Mouse (Mus musculus) neural tube, embryonic 15.5 days (tissue): ENCODE data around the gene Jund. TPM values are rescaled to one million over a fixed set of nuclear protein-coding genes. Genes with fewer than 3 reads are reported as not detected.

Source experiments
- ATAC-seq: fragments of 200-750 bp; cut with Nextera tagmentation; 2 replicates; pipeline ENCODE4 v1.8.0; 2017; ENCODE audit warnings: mild to moderate bottlenecking, moderate TSS enrichment, moderate library complexity; ENCODE audit not compliant: low FRiP score
- H3K27ac ChIP-seq: fragments of 300-500 bp; sonication (generic); replicated peaks from 2 replicates; pipeline ENCODE4 v1.5.1; 2015; ENCODE audit warnings: mild to moderate bottlenecking, inconsistent platforms
- H3K27me3 ChIP-seq: fragments of 300-500 bp; sonication (generic); replicated peaks from 2 replicates; pipeline ENCODE4 v1.6.1; 2015; ENCODE audit warnings: inconsistent platforms
- H3K36me3 ChIP-seq: fragments of 300-500 bp; sonication (generic); 2 replicates; pipeline ENCODE4 v1.6.1; 2015; ENCODE audit warnings: inconsistent platforms
- H3K4me1 ChIP-seq: fragments of 300-500 bp; sonication (generic); 2 replicates; pipeline ENCODE4 v1.6.1; 2015; ENCODE audit warnings: inconsistent platforms
- H3K4me2 ChIP-seq: fragments of 300-500 bp; sonication (generic); 2 replicates; pipeline ENCODE4 v1.6.1; 2015; ENCODE audit warnings: inconsistent platforms, mild to moderate bottlenecking, moderate library complexity
- H3K4me3 ChIP-seq: fragments of 300-500 bp; sonication (generic); replicated peaks from 2 replicates; pipeline ENCODE4 v1.5.1; 2015; ENCODE audit warnings: mild to moderate bottlenecking, inconsistent platforms
- H3K9ac ChIP-seq: fragments of 300-500 bp; sonication (generic); replicated peaks from 2 replicates; pipeline ENCODE4 v1.6.1; 2015; ENCODE audit warnings: mild to moderate bottlenecking, inconsistent platforms
- H3K9me3 ChIP-seq: fragments of 300-500 bp; sonication (generic); replicated peaks from 2 replicates; pipeline ENCODE4 v1.6.1; 2016; ENCODE audit warnings: inconsistent platforms
- WGBS: fragments of 180-500 bp; shearing (Covaris S2); methylation state at CpG from one replicate; pipeline ENCODE4 v1.1.7; 2015; ENCODE audit warnings: mixed read lengths; 5-methylcytosine and 5-hydroxymethylcytosine counted together
- polyA plus RNA-seq: library from polyadenylated mRNA; unstranded; fragments of >200 nt; fragmentation: Nextera tagmentation; extraction: Ambion mirVana; gene quantifications from 2 replicates; pipeline ENCODE4 v1.2.1, GENCODE M21; 2015

Gene Jund
- polyA plus RNA-seq, 1 experiment from 2014 or later = 82.7 TPM

DNA sequence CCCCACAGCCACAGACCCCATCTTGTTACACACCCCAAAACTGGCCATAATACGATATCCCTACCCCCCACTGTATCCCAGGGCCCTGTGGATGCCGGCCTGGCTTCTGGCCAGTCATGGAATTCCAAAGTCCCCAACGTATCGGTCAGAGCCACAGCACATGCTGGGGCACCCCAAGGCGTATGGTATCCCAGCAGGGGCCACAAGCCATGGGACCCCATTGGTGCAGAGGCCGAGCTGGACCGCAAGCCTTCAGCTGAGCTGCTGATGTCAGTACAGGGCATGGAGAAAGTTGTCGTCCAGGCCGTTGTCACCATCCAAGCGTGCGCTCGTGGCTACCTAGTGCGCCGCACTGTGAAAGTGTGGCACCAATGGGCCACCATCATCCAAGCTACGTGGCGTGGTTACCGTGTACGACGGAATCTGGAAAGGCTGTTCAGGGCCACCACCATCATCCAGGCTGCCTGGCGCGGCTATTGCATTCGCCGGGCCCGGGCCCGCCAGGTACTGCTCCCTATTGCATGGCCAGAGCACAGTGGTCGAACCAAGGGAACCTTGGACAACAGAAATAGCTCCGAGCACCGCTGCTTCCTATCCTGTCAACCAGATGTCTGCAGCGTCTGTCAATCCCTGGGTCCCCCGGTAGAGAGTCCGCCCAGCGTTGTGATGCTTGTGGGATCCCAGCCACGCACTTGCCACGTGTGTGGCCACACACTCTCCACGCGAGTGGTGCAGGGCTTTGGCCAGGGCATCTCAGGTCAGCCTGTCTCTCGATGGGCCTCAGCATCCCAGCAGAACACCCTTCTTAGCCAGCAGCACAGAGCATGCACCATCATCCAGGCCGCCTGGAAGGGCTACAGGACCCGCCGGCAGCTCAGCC lies 18.0 kb downstream of the Jund start:
- WGBS = 87% methylated on average over 40 of the region's 40 CpGs
- H3K36me3 ChIP-seq = no peaks in the 10 kb centered on the region
- H3K27me3 ChIP-seq = peaks cover 2% of the 10 kb centered on the region; the same call in 1 of the 2 replicates
- H3K4me2 ChIP-seq = no peak overlapping the region
- no peak overlapping the region for H3K4me3 ChIP-seq
- no peak for ATAC-seq
- H3K9me3 ChIP-seq = no peaks in the 10 kb centered on the region
- no peaks in the 10 kb centered on the region for H3K4me1 ChIP-seq
- H3K9ac ChIP-seq = no peak overlapping the region
- no peak overlapping the region for H3K27ac ChIP-seq

- H3K27me3 ChIP-seq = peaks cover 2% of the 10 kb centered on the region; the same call in 1 of the 2 replicates
- H3K9me3 ChIP-seq = no peaks in the 10 kb centered on the region
- H3K27ac ChIP-seq = no peak within 1 kb of the TSS
- no peak within 1 kb of the TSS for H3K4me3 ChIP-seq
- no peaks in the 10 kb centered on the region for H3K36me3 ChIP-seq
- H3K9ac ChIP-seq = no peak within 1 kb of the TSS
- H3K4me2 ChIP-seq = peak within 1 kb of the TSS; percentile 29
- WGBS = 4% methylated on average over 19 of the region's 19 CpGs
- H3K4me1 ChIP-seq = no peaks in the 10 kb centered on the region
- no peak for ATAC-seq
Observed at GRCm38 (mm10) chr8:70718297-70718696, 19.5 kb downstream of the Jund start, which contains the start of gene Gm3336. Gm3336 (plus strand) TSS chr8:70718543.

DNA sequence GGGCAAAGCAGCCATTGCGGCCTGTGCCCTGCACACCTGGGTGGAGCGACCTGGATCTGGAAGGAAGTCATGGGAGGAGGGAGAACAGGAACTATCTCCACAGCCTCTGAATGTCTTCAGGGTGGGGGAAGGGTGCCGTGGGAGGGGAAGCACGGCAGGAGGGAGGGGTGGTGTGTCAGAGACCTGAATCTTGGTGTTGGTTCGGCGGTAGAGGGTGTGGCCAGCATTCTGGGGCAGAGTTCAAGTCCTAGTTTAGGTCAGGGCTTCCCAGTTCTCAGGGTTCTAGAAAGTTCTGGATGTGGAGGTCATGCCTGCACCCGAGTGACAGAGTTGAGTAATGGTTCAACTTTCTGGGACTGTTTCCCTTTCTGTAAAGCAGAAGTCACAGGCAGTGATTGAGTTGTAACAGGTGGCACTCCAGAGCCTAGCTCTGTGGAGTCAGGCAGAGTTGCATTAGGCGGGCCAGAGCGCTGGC lies 21.1 kb downstream of the Jund start:
- H3K9ac ChIP-seq = no peak overlapping the region
- WGBS = 69% methylated on average over 9 of the region's 9 CpGs
- H3K4me2 ChIP-seq = no peak overlapping the region
- no peaks in the 10 kb centered on the region for H3K9me3 ChIP-seq
- ATAC-seq = no peak
- H3K4me1 ChIP-seq = no peaks in the 10 kb centered on the region
- H3K36me3 ChIP-seq = no peaks in the 10 kb centered on the region
- H3K27me3 ChIP-seq = peaks cover 2% of the 10 kb centered on the region; the same call in 1 of the 2 replicates
- H3K4me3 ChIP-seq = no peak overlapping the region
- H3K27ac ChIP-seq = no peak overlapping the region

DNA sequence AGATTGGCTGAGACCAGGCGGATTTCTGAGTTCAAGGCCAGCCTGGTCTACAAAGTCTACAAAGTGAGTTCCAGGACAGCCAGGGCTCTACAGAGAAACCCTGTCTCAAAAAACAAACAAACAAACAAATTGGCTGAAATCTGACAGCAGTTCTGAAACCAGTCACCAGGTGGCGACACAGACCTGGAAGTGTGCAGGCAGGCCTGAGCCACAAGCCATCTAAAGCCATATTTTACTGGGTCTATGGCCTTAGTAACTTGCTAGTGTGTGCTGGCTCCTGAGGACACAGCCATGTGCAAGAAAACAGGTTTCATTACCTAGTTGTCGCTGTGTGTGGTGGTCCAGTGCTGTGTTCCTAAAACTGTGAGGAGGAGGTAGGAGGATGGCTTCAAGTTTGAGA lies 22.0 kb downstream of the Jund start:
- Histone ChIP-seq H3K27ac (no peak overlapping the region), H3K4me3 (no peak overlapping the region), H3K4me1 (no peaks in the 10 kb centered on the region), H3K4me2 (no peak overlapping the region), H3K9ac (no peak overlapping the region), H3K9me3 (no peaks in the 10 kb centered on the region), H3K27me3 (peaks cover 2% of the 10 kb centered on the region; the same call in 1 of the 2 replicates), H3K36me3 (no peaks in the 10 kb centered on the region)
- ATAC-seq = peak; percentile 56; the same call in 1 of the 2 replicates
- WGBS = 6% methylated on average over 3 of the region's 3 CpGs

GRCm38 (mm10) chr8:70721601-70722000 lies 22.9 kb downstream of the Jund start:
- WGBS = 84% methylated on average over 8 of the region's 8 CpGs
- Histone ChIP-seq H3K27ac (no peak overlapping the region), H3K9me3 (no peaks in the 10 kb centered on the region), H3K36me3 (no peaks in the 10 kb centered on the region), H3K4me2 (no peak overlapping the region), H3K27me3 (peaks cover 8% of the 10 kb centered on the region; the same call in 1 of the 2 replicates), H3K4me3 (no peak overlapping the region), H3K9ac (no peak overlapping the region), H3K4me1 (no peaks in the 10 kb centered on the region)
- no peak for ATAC-seq

GRCm38 (mm10) chr8:70723486-70724210 lies 24.9 kb downstream of the Jund start, which contains the start of gene Pde4c:
Pde4c (plus strand) TSS chr8:70723720.
- H3K27ac ChIP-seq = no peak within 1 kb of the TSS
- no peak for ATAC-seq

DNA sequence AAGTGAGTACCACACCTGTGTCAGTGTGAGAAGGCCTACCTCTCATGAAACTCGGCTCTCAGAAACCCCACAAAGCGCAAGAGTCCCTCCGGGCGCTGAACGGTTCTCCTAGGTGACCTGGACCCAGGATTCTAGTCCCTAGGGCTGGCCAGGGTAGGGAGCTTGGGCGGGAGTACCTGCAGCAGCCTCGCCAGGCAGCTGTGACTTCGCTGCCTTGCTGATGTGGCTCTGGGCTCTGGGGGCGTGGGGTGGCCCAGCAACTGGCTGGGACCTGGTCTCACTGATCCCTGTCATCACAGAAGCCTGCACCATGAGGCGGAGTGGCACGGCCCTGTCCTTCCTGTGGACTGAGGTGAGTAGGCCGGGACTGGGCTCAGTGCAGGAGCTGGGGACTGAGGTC lies 25.5 kb downstream of the Jund start:
- ATAC-seq = no peak
- Histone ChIP-seq H3K27me3 (peaks cover 29% of the 10 kb centered on the region), H3K27ac (no peak overlapping the region), H3K4me2 (no peak overlapping the region), H3K9ac (no peak overlapping the region), H3K4me1 (no peaks in the 10 kb centered on the region), H3K9me3 (no peaks in the 10 kb centered on the region), H3K36me3 (no peaks in the 10 kb centered on the region), H3K4me3 (no peak overlapping the region)
- WGBS = 86% methylated on average over 12 of the region's 12 CpGs

More at GRCm38 (mm10) chr8:70723486-70724210, 24.9 kb downstream of the Jund start, which contains the start of gene Pde4c:
- no peak within 1 kb of the TSS for H3K4me2 ChIP-seq
- H3K9ac ChIP-seq = no peak within 1 kb of the TSS
- no peak within 1 kb of the TSS for H3K4me3 ChIP-seq
- H3K9me3 ChIP-seq = no peaks in the 10 kb centered on the region
- 59% methylated on average over 7 of the region's 7 CpGs for WGBS
- H3K36me3 ChIP-seq = no peaks in the 10 kb centered on the region
- no peaks in the 10 kb centered on the region for H3K4me1 ChIP-seq
- H3K27me3 ChIP-seq = peaks cover 24% of the 10 kb centered on the region

- ATAC-seq = no peak
- no peaks in the 10 kb centered on the region for H3K36me3 ChIP-seq
- H3K9ac ChIP-seq = no peak overlapping the region
- no peak overlapping the region for H3K27ac ChIP-seq
- H3K4me3 ChIP-seq = no peak overlapping the region
- 30% methylated on average over 14 of the region's 14 CpGs for WGBS
- H3K27me3 ChIP-seq = peaks cover 45% of the 10 kb centered on the region
- H3K4me1 ChIP-seq = peaks cover 5% of the 10 kb centered on the region
- H3K9me3 ChIP-seq = no peaks in the 10 kb centered on the region
- H3K4me2 ChIP-seq = no peak overlapping the region
Observed at GRCm38 (mm10) chr8:70725792-70726447, 27.2 kb downstream of the Jund start.

GRCm38 (mm10) chr8:70726721-70727120 lies 28.0 kb downstream of the Jund start:
- no peak overlapping the region for H3K27ac ChIP-seq
- peaks cover 52% of the 10 kb centered on the region for H3K27me3 ChIP-seq
- no peak overlapping the region for H3K9ac ChIP-seq
- no peak overlapping the region for H3K4me2 ChIP-seq
- no peak overlapping the region for H3K4me3 ChIP-seq
- WGBS = 42% methylated on average over 11 of the region's 11 CpGs
- H3K4me1 ChIP-seq = peaks cover 5% of the 10 kb centered on the region
- no peaks in the 10 kb centered on the region for H3K9me3 ChIP-seq
- no peaks in the 10 kb centered on the region for H3K36me3 ChIP-seq
- no peak for ATAC-seq

DNA sequence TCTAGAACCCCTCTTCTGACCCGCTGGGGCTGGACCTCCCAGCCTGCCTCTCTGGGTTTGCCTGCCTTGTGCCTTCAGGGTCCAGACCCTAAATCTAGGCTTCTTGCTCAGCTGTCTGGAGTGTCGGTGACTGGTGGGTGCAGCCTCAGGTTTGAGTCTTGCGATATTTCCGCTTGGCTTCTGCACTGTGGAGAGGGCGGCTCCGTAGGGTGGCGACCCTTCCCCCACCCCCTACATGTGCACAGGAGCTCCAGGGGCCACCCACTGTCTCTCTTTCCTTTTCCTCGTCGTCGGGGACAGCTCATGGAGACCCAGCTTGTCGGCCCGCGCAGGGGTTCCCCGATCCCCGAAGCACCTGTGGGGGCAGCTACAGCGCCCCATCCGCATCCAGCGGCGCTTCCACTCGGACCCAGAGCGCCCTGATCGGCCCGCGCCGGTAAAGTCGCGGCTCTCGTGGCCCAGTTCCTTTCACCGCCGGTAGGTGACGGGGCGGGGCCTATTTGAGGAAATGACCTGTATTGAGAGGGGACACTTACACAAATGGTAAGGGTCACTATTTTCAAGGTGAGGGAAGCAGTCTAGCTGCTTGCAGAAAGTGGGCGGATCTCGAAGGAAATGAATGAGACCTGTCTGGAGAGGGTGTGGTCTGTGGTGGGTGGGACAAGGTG lies 31.2 kb downstream of the Jund start:
- H3K27ac ChIP-seq = no peak overlapping the region
- H3K4me1 ChIP-seq = peaks cover 5% of the 10 kb centered on the region
- H3K27me3 ChIP-seq = peaks cover 64% of the 10 kb centered on the region
- H3K36me3 ChIP-seq = no peaks in the 10 kb centered on the region
- peak overlapping the region; percentile 26; the same call in 1 of the 2 replicates for H3K4me3 ChIP-seq
- no peak for ATAC-seq
- H3K4me2 ChIP-seq = peak overlapping the region; percentile 49
- H3K9me3 ChIP-seq = no peaks in the 10 kb centered on the region
- no peak overlapping the region for H3K9ac ChIP-seq
- 5% methylated on average over 34 of the region's 34 CpGs for WGBS

DNA sequence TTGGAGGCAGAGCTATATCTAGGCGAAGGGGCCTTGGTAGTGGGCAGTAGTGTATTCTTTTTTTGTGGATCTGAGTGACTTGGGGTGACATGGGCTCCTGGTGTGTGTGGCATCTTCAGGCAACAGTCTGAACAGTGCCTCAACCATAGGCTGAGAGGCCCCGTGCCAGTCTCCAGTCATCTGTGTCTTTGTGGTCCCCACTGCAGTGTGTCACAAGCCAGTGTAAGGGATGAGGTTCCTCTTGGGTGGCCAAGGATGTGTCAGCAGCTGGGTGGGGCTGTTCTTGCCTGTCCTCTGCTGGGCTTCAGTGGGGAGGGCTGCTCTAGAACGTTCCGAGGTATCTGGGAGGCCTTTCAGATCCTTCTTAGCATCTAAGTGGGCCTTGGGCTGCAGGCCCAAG lies 32.2 kb downstream of the Jund start:
- peaks cover 68% of the 10 kb centered on the region for H3K27me3 ChIP-seq
- H3K4me1 ChIP-seq = peaks cover 5% of the 10 kb centered on the region
- H3K4me3 ChIP-seq = no peak overlapping the region
- no peaks in the 10 kb centered on the region for H3K36me3 ChIP-seq
- H3K9me3 ChIP-seq = no peaks in the 10 kb centered on the region
- no peak for ATAC-seq
- H3K9ac ChIP-seq = no peak overlapping the region
- WGBS = 90% methylated on average over 4 of the region's 4 CpGs
- no peak overlapping the region for H3K4me2 ChIP-seq
- H3K27ac ChIP-seq = no peak overlapping the region
